Mouse (Mus musculus) erythroblast, embryonic 14.5 days (primary cell): ENCODE data around the gene Hesx1.

ENCODE experiments used
- GATA1 ChIP-seq: IDR thresholded peaks from 2 replicates; pipeline ENCODE4 v1.6.1; 2012; ENCODE audit warnings: low read length, inconsistent platforms, mixed read lengths
- TAL1 ChIP-seq: IDR thresholded peaks from 3 replicates; pipeline ENCODE4 v1.6.1; 2012; ENCODE audit warnings: low read length, inconsistent platforms, mixed read lengths

DNA sequence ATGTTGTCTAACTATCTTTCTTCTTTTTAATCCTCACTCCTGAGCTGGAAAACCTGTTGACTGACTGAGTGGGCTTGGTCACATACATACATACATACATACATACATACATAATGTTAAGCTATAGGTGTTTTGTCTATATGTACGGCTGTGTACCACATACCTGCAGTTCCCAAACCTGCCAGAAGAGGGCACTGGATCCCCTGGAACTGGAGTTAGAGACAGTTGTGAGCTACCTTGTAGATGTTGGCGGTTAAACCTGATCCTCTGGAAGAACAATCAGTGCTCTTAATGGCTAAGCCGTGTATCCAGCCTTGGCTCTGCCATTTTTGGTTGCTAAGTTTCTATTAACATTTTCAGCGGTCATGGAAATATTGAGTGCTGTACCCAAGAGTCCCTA, 36.9 kb downstream of the Hesx1 start:
- no peak for TF ChIP-seq GATA1
- TF ChIP-seq TAL1 = no peak
